Mouse (Mus musculus) layer of hippocampus, adult 11-12 months (tissue): ENCODE measurements at regions not wholly inside any gene's neighbourhood (a gene's known extent, or its start where the extent isn't known, plus 50 kb on each side); places are given as distances from the start of the nearest gene placed in this dataset.

ENCODE experiments used
- DNase-seq: peaks from one replicate; pipeline ENCODE4 v3.0.0; 2022; ENCODE audit warnings: low spot score

GRCm38 (mm10) chr3:120217710-120218109 lies 433.4 kb upstream of the Ptbp2 start:
- DNase-seq = no peak

DNA sequence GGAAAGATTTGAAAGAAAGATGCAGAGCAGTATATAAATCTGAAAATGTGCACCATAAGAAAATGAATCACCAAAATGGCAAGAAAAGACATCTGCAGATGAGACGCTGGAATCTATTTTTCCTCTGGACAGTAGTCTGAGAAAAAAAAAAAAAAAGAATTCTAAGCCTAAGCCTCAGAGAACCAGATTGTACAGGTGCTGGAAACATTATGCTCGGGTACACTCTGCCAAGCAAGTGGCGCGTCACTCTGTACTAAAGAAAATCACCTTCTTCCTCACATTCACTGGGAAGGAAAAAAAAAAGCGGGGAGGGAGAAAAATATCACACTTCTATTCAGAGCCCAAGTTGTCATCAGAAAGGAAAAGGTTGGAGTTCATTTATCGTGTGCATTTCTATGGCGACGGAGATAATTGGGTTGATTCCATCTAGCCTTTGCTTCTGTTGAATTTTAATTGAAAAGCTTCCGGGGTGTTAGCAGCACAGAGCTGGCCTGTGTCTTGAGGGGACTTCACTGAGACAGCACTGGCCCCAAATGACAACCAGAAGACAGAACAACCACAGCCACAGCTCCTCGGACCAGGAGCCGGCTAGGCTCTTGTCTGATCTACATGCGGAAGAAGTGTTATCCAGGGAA lies 430.5 kb upstream of the Ptbp2 start:
- peak; percentile 15 for DNase-seq

- no peak for DNase-seq
Measured at GRCm38 (mm10) chr3:120199403-120199802, 415.1 kb upstream of the Ptbp2 start.

DNA sequence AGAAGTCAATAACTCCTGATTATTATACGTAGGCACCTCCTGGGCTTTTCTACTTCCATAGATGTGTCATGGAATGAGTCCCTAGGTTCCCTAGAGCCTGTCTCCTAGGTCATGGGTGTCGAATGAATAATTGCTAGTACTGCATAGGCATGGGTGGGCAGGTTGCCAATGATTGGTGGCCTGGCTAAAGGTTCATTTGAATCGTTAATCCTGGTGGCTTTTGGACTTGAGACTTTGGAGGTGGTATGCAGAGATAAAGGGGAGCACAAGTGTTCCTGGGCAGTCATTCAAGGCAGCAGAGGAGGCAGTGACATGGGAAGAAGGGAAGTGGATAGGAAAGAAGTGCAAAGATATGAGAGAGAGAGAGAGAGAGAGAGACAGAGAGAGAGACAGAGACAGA lies 410.2 kb upstream of the Ptbp2 start:
- DNase-seq = no peak

DNA sequence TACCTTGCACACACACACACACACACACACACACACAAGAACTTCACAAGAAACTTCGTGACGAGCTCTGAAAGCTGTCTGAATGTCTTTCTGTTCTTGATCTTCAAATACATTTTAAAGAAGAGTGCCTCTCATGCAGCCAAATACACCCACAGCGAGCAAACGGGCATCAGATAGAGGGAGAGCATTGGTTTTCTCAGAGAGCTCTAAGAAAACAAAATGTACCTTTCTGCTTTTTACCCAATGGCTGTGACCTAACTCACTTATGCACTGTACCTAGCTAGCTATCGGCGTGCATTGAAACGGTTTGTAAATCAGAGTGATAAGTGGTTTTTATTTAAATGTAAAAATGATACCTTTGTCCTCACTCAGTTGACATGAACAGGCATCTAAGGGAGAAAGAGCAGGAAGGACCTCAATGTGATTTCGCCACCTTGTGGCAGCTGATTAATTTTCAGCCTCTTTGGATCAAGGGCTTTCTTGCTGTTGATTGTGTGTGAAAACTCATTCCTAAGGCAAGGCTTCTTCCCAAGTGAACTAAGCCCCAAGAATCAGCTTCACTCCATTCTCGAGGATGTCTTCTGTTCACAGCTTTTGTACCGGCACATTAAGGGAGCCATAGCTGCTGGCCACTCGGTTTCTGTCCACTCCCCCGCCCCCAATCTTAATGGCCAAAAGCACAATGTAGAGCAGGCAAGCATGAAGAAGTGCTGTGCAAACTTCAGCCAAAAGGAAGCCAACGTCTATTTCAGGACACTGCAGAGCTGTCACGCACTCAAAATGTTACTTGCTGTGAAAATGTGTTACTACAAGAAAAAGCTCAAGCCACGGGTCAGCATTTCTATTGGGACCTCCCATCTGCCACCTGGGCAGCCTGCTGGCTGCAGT lies 408.4 kb upstream of the Ptbp2 start:
- DNase-seq = peak; percentile 77

- DNase-seq = no peak
Measured at GRCm38 (mm10) chr3:120189606-120190005, 405.3 kb upstream of the Ptbp2 start.

DNA sequence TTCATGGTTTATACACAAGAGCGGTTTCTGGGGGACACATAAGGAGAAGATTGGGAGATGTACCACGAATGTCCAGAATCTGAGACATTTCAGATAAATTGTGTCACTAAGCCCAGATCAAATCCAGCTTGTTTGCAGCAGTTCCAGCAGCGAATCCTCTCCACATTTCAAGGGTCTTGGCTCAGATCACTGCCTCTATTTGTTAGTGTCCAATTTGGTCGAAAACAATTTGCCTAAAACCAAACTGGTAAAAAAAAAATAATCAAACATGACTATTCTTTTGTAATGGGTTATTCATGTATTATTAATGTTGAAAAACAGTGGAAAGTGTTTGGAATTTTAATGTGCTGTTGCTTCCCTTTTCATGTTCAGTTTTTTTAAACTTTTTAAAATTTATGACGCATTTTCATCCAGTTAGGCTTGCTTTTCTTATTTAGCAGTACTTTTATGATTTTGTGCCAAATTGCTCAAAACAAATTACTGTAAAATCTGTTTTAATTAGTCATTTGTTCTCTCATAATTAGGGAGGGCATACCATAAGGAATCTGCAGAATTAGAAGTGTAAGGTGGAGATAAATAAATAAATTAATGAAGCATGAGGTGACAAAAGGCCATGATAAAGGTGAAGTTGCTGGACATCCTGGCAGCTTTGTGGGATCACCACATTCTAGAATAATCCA lies 396.8 kb upstream of the Ptbp2 start:
- no peak for DNase-seq

GRCm38 (mm10) chr3:120175632-120176031 lies 391.4 kb upstream of the Ptbp2 start:
- no peak for DNase-seq
